Mouse (Mus musculus): Measurements from ENCODE around the gene Sostdc1. TPM values are rescaled to one million over a fixed set of nuclear protein-coding genes. Genes with fewer than 3 reads are reported as not detected.

Sostdc1 gene
- polyA plus RNA-seq (2012; fragmentation: generic; extraction: Trizol) = not detected
- long read RNA-seq, experiment 1 = 0 reads
- long read RNA-seq, experiment 2 = 0 reads

DNA sequence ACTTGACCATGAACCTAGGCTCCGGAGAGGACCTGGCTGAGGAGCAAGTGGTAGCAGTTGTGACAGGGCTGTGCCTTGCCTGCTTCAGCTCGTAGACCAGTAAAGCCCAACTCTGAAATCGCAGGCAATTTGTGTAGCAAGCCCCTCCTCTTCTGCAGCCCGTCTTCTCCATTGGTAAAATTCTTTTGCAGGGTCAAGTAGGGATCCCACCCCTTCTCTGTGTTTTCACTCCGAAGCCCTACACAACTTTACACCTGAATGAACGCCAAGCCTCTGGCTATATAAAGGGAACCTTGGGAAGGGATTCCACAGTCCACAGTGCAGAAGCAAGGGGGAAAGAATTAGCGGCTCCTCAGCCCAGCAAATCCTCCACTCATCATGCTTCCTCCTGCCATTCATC, at the start of gene Sostdc1:
Gene Sostdc1, plus strand, starts transcription at position 224 of the 400 bp plus-strand sequence.
- no peaks in the 10 kb centered on the region for H3K27me3 ChIP-seq (ENCODE audit: control insufficient read depth, insufficient read depth, insufficient read length)
- no peak within 1 kb of the TSS for H3K4me3 ChIP-seq (ENCODE audit: insufficient read depth, poor library complexity, severe bottlenecking)
- no peaks in the 10 kb centered on the region for H3K36me3 ChIP-seq (ENCODE audit: control insufficient read depth, insufficient read depth)
- H3K79me2 ChIP-seq (ENCODE audit: control insufficient read depth, insufficient read depth) = no peaks in the 10 kb centered on the region
- no peak within 1 kb of the TSS for H3ac ChIP-seq (ENCODE audit: control insufficient read depth, insufficient read length, low read depth)
- TF ChIP-seq CTCF (IDR thresholded peaks at IDR 0.05; ENCODE audit: control insufficient read depth, insufficient read depth, insufficient read length) (no peak), MYOD1 (IDR thresholded peaks at IDR 0.05; ENCODE audit: control insufficient read depth, insufficient read length, low read depth) (no peak), CEBPB (IDR thresholded peaks at IDR 0.05; ENCODE audit: low read depth) (no peak)
- H3K79me3 ChIP-seq (ENCODE audit: low read depth) = no peaks in the 10 kb centered on the region

DNA sequence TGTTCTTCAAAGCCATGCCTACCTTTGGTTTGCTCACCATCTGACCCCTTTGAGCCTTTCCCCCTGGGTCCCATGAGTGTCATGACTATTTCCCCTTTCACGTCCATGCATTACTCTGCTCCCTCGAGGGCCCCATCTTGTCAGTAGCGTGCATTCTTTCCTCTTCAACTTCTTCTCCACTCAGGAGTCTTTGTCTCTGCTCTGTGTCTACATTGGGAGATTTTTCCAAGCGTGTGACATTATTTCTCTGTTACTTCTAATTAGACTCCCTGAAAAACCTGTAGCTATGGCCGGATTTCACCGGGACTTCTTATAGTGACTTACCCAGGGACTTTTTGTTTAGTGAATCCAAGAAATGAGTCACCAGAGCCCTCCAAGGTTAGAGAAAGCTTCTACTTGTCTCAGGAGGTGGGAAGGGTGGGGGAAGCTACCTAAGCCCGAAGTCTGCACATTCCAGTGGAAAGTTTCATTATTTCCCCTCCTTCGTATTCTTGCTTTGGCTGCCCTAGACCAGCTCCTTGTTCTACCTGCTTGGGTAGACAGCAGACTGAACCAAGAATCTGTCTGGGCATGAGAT, 46.2 kb upstream of the Sostdc1 start:
- Histone ChIP-seq H3K79me2 (ENCODE audit: control insufficient read depth, insufficient read depth) (no peaks in the 10 kb centered on the region), H3ac (ENCODE audit: control insufficient read depth, insufficient read length, low read depth) (no peak overlapping the region), H3K79me3 (ENCODE audit: low read depth) (no peaks in the 10 kb centered on the region), H3K36me3 (ENCODE audit: control insufficient read depth, insufficient read depth) (no peaks in the 10 kb centered on the region), H3K4me3 (ENCODE audit: insufficient read depth, poor library complexity, severe bottlenecking) (no peak overlapping the region), H3K27me3 (ENCODE audit: control insufficient read depth, insufficient read depth, insufficient read length) (no peaks in the 10 kb centered on the region)
- TF ChIP-seq CTCF (IDR thresholded peaks at IDR 0.05; ENCODE audit: control insufficient read depth, insufficient read depth, insufficient read length) (no peak), MAX (IDR thresholded peaks at IDR 0.05) (no peak), USF1 (IDR thresholded peaks at IDR 0.05; ENCODE audit: low read depth) (no peak), MYOD1 (IDR thresholded peaks at IDR 0.05; ENCODE audit: control insufficient read depth, insufficient read length, low read depth) (no peak), FOSL1 (IDR thresholded peaks at IDR 0.05; ENCODE audit: insufficient read depth, low read length, poor library complexity, severe bottlenecking) (no peak)

DNA sequence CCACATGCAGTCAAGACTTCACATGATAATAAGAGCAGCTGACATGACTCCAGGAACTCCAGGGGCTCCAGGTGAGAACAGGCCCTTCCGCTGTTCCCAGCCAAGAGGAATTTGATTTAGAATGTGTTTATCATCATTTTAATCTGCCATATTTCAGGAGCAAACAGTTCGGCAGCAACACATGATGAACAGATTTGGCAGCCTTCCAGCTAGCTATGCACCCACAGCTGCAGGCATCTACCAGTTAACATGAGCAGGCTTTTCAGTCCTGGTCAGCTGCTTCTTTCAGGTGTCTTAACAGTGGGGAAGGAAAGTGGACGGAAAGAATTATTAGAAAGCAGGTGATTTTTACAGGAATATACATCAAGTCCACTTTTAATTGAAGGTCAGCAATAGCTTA, 39.1 kb upstream of the Sostdc1 start:
- no peak overlapping the region for H3K4me3 ChIP-seq (ENCODE audit: insufficient read depth, poor library complexity, severe bottlenecking)
- TF ChIP-seq MYOD1 (IDR thresholded peaks at IDR 0.05; ENCODE audit: control insufficient read depth, insufficient read length, low read depth) (no peak), USF1 (IDR thresholded peaks at IDR 0.05; ENCODE audit: low read depth) (no peak), CTCF (IDR thresholded peaks at IDR 0.05; ENCODE audit: control insufficient read depth, insufficient read depth, insufficient read length) (no peak), CEBPB (IDR thresholded peaks at IDR 0.05; ENCODE audit: low read depth) (no peak), MAX (IDR thresholded peaks at IDR 0.05) (no peak), MYOG (IDR thresholded peaks at IDR 0.05; ENCODE audit: control insufficient read depth, extremely low read depth, insufficient read length) (no peak), FOSL1 (IDR thresholded peaks at IDR 0.05; ENCODE audit: insufficient read depth, low read length, poor library complexity, severe bottlenecking) (no peak)

DNA sequence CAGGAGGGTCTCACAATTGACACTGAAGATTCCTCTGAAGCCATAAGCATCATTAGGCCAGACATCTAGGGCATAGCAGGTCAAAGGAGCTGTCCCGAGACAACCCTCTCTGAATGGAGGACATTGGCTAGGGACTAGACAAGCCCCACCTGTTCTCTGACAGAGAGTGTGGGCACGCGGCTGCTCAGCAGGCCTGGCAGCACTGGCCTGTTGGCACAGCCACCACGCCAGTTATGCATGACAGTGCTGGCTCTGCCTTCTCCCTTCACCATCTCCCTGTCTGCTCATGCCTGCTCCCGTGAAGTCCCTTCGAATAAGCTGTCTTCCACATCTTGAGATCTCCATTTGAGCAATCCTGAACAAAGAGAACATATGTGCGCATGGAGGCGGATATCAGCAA, 24.3 kb upstream of the Sostdc1 start:
- no peak for TF ChIP-seq CTCF (IDR thresholded peaks at IDR 0.05; ENCODE audit: control insufficient read depth, insufficient read depth, insufficient read length)
- no peak for TF ChIP-seq MYOD1 (IDR thresholded peaks at IDR 0.05; ENCODE audit: control insufficient read depth, insufficient read length, low read depth)
- no peak for TF ChIP-seq MYOG (IDR thresholded peaks at IDR 0.05; ENCODE audit: control insufficient read depth, extremely low read depth, insufficient read length)
- TF ChIP-seq MAX (IDR thresholded peaks at IDR 0.05) = no peak
- TF ChIP-seq FOSL1 (IDR thresholded peaks at IDR 0.05; ENCODE audit: insufficient read depth, low read length, poor library complexity, severe bottlenecking) = no peak
- TF ChIP-seq USF1 (IDR thresholded peaks at IDR 0.05; ENCODE audit: low read depth) = no peak
- no peak for TF ChIP-seq CEBPB (IDR thresholded peaks at IDR 0.05; ENCODE audit: low read depth)
- Histone ChIP-seq H3ac (ENCODE audit: control insufficient read depth, insufficient read length, low read depth) (no peak overlapping the region), H3K27me3 (ENCODE audit: control insufficient read depth, insufficient read depth, insufficient read length) (no peaks in the 10 kb centered on the region), H3K79me3 (ENCODE audit: low read depth) (no peaks in the 10 kb centered on the region), H3K36me3 (ENCODE audit: control insufficient read depth, insufficient read depth) (no peaks in the 10 kb centered on the region), H3K79me2 (ENCODE audit: control insufficient read depth, insufficient read depth) (no peaks in the 10 kb centered on the region), H3K4me3 (ENCODE audit: insufficient read depth, poor library complexity, severe bottlenecking) (no peak overlapping the region)

More for the DNA sequence above, 39.1 kb upstream of the Sostdc1 start:
- no peaks in the 10 kb centered on the region for H3K36me3 ChIP-seq (ENCODE audit: control insufficient read depth, insufficient read depth)
- H3K79me2 ChIP-seq (ENCODE audit: control insufficient read depth, insufficient read depth) = no peaks in the 10 kb centered on the region
- H3K27me3 ChIP-seq (ENCODE audit: control insufficient read depth, insufficient read depth, insufficient read length) = no peaks in the 10 kb centered on the region
- no peaks in the 10 kb centered on the region for H3K79me3 ChIP-seq (ENCODE audit: low read depth)
- no peak overlapping the region for H3ac ChIP-seq (ENCODE audit: control insufficient read depth, insufficient read length, low read depth)

DNA sequence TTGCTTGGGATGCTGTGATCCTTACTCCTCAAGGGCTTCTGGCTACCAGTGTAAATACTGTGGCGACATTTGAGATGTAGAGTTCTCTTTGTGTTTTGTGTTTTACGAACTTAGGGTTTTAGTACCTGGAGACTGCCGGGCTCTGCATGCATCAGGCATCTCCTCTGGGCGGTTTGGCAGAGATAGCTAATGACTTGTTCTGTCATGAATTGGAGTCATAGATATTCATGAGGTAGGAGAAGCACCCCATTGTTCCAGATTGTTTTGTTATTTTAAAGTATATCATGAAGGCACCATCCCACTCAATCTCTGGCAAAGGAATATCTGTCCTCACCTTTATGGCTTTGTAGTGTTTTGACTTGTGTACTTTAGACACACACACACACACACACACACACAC, 23.5 kb upstream of the Sostdc1 start:
- Histone ChIP-seq H3ac (ENCODE audit: control insufficient read depth, insufficient read length, low read depth) (no peak overlapping the region), H3K36me3 (ENCODE audit: control insufficient read depth, insufficient read depth) (no peaks in the 10 kb centered on the region), H3K79me3 (ENCODE audit: low read depth) (no peaks in the 10 kb centered on the region), H3K4me3 (ENCODE audit: insufficient read depth, poor library complexity, severe bottlenecking) (no peak overlapping the region), H3K27me3 (ENCODE audit: control insufficient read depth, insufficient read depth, insufficient read length) (no peaks in the 10 kb centered on the region), H3K79me2 (ENCODE audit: control insufficient read depth, insufficient read depth) (no peaks in the 10 kb centered on the region)
- TF ChIP-seq USF1 (IDR thresholded peaks at IDR 0.05; ENCODE audit: low read depth) = no peak
- no peak for TF ChIP-seq MYOD1 (IDR thresholded peaks at IDR 0.05; ENCODE audit: control insufficient read depth, insufficient read length, low read depth)
- TF ChIP-seq FOSL1 (IDR thresholded peaks at IDR 0.05; ENCODE audit: insufficient read depth, low read length, poor library complexity, severe bottlenecking) = no peak
- no peak for TF ChIP-seq MAX (IDR thresholded peaks at IDR 0.05)
- TF ChIP-seq CTCF (IDR thresholded peaks at IDR 0.05; ENCODE audit: control insufficient read depth, insufficient read depth, insufficient read length) = no peak
- TF ChIP-seq CEBPB (IDR thresholded peaks at IDR 0.05; ENCODE audit: low read depth) = no peak
- TF ChIP-seq MYOG (IDR thresholded peaks at IDR 0.05; ENCODE audit: control insufficient read depth, extremely low read depth, insufficient read length) = no peak

DNA sequence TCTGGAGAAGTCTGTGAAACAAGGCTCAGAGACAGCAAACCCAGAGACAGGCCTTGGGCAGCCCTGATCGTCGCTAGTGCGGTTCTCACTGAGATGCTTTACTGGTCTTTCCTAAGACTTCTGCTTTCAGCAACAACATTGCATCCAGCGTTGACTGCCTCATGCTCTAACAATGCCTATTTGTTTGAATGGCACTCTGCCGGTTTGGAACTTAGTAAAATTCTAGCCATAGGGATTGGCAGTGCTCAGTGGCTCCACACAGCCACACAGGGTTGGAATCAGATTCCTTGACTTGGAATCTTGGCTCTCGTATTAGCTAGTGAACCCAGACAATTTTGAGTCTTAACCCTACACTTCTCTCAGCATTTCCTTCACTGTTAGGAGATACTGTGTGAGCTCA, 22.6 kb upstream of the Sostdc1 start:
- Histone ChIP-seq H3K4me3 (ENCODE audit: insufficient read depth, poor library complexity, severe bottlenecking) (no peak overlapping the region), H3K79me3 (ENCODE audit: low read depth) (no peaks in the 10 kb centered on the region), H3ac (ENCODE audit: control insufficient read depth, insufficient read length, low read depth) (no peak overlapping the region), H3K79me2 (ENCODE audit: control insufficient read depth, insufficient read depth) (no peaks in the 10 kb centered on the region), H3K27me3 (ENCODE audit: control insufficient read depth, insufficient read depth, insufficient read length) (no peaks in the 10 kb centered on the region), H3K36me3 (ENCODE audit: control insufficient read depth, insufficient read depth) (no peaks in the 10 kb centered on the region)
- TF ChIP-seq FOSL1 (IDR thresholded peaks at IDR 0.05; ENCODE audit: insufficient read depth, low read length, poor library complexity, severe bottlenecking) (no peak), MAX (IDR thresholded peaks at IDR 0.05) (no peak), MYOG (IDR thresholded peaks at IDR 0.05; ENCODE audit: control insufficient read depth, extremely low read depth, insufficient read length) (no peak), CEBPB (IDR thresholded peaks at IDR 0.05; ENCODE audit: low read depth) (no peak), MYOD1 (IDR thresholded peaks at IDR 0.05; ENCODE audit: control insufficient read depth, insufficient read length, low read depth) (no peak), USF1 (IDR thresholded peaks at IDR 0.05; ENCODE audit: low read depth) (no peak), CTCF (IDR thresholded peaks at IDR 0.05; ENCODE audit: control insufficient read depth, insufficient read depth, insufficient read length) (no peak)
